Mouse (Mus musculus) MEL (cell line): ENCODE data around the gene Dnaaf2. TPM values are rescaled to one million over a fixed set of nuclear protein-coding genes. Genes with fewer than 3 reads are reported as not detected.
A peak's percentile ranks its signal among the peaks of the same experiment; 100 is the strongest.

Source experiments
- DNase-seq: peaks from one replicate; pipeline ENCODE4 v3.0.0; 2011; ENCODE audit warnings: low read depth, low spot score
- H3K27ac ChIP-seq: 2 replicates; pipeline ENCODE4 v1.5.1; 2012; ENCODE audit warnings: low read depth, mild to moderate bottlenecking, control low read depth, low read length, moderate library complexity; ENCODE audit not compliant: control insufficient read depth
- H3K27me3 ChIP-seq, 2 experiments: fragments of 150-350 bp in 1 of 2; sonication (generic) in 1 of 2; 2 replicates each; pipeline ENCODE4 v1.6.1; 2012; ENCODE audit warnings: low read length in 2 of 2, mild to moderate bottlenecking in 2 of 2, improper control_type of control experiment in 1 of 2, moderate library complexity in 1 of 2; ENCODE audit not compliant: insufficient read depth in 2 of 2, control insufficient read depth in 1 of 2
- H3K36me3 ChIP-seq, 2 experiments: 2 replicates each; pipeline ENCODE4 v1.6.1; 2012 to 2014; ENCODE audit warnings: low read length in 2 of 2, improper control_type of control experiment in 1 of 2, inconsistent platforms in 1 of 2, mild to moderate bottlenecking in 1 of 2; ENCODE audit not compliant: insufficient read depth in 2 of 2, control insufficient read depth in 1 of 2
- H3K4me1 ChIP-seq, 2 experiments: fragments of 150-350 bp in 1 of 2; sonication (generic) in 1 of 2; 2 replicates each; pipeline ENCODE4 v1.6.1; 2012; ENCODE audit warnings: low read length in 2 of 2, improper control_type of control experiment in 1 of 2, mild to moderate bottlenecking in 1 of 2; ENCODE audit not compliant: insufficient read depth in 2 of 2, control insufficient read depth in 1 of 2
- H3K4me3 ChIP-seq, 2 experiments: fragments of 150-350 bp in 1 of 2; sonication (generic) in 1 of 2; 2 replicates each; pipeline ENCODE4 v1.5.1; 2012; ENCODE audit warnings: low read depth in 2 of 2, low read length in 2 of 2, mild to moderate bottlenecking in 2 of 2, moderate library complexity in 2 of 2, control low read depth in 1 of 2, improper control_type of control experiment in 1 of 2; ENCODE audit not compliant: control insufficient read depth in 1 of 2, insufficient read depth in 1 of 2
- H3K79me2 ChIP-seq: 2 replicates; pipeline ENCODE4 v1.6.1; 2012; ENCODE audit warnings: mild to moderate bottlenecking, low read length, moderate library complexity; ENCODE audit not compliant: control insufficient read depth, poor library complexity, insufficient read depth
- H3K9ac ChIP-seq: 2 replicates; pipeline ENCODE4 v1.6.1; 2012; ENCODE audit warnings: low read depth, mild to moderate bottlenecking, control low read depth, low read length, moderate library complexity; ENCODE audit not compliant: control insufficient read depth, poor library complexity, severe bottlenecking
- H3K9me3 ChIP-seq: fragments of 150-350 bp; sonication (generic); replicated peaks from 2 replicates; pipeline ENCODE4 v1.6.1; 2012; ENCODE audit warnings: mild to moderate bottlenecking, low read length, improper control_type of control experiment, moderate library complexity; ENCODE audit not compliant: insufficient read depth
- BHLHE40 ChIP-seq: IDR thresholded peaks from 2 replicates; pipeline ENCODE4 v1.6.1; 2012; ENCODE audit warnings: low read depth, mild to moderate bottlenecking, inconsistent platforms, low read length, improper control_type of control experiment, borderline replicate concordance
- CHD1 ChIP-seq: IDR thresholded peaks from 2 replicates; pipeline ENCODE4 v1.6.1; 2012; ENCODE audit warnings: low read depth, mild to moderate bottlenecking, inconsistent platforms, low read length, improper control_type of control experiment
- CTCF ChIP-seq, 3 experiments: IDR thresholded peaks in 2 of 3; conservative IDR thresholded peaks in 1 of 3; 2 replicates each; pipeline ENCODE4 v1.5.1; 2011 to 2012; ENCODE audit warnings: low read length in 3 of 3, low read depth in 2 of 3, mild to moderate bottlenecking in 2 of 3, improper control_type of control experiment in 1 of 3, inconsistent platforms in 1 of 3, mixed read lengths in 1 of 3, moderate library complexity in 1 of 3; ENCODE audit not compliant: control insufficient read depth in 1 of 3, insufficient read depth in 1 of 3, poor library complexity in 1 of 3, severe bottlenecking in 1 of 3
- EP300 ChIP-seq, 2 experiments: IDR thresholded peaks; 2 replicates each; pipeline ENCODE4 v1.6.1; 2011; ENCODE audit warnings: improper control_type of control experiment in 2 of 2, low read length in 2 of 2, low read depth in 1 of 2, mild to moderate bottlenecking in 1 of 2
- GATA1 ChIP-seq: IDR thresholded peaks from 2 replicates; pipeline ENCODE4 v1.6.1; 2011; ENCODE audit warnings: low read depth, low read length, improper control_type of control experiment
- HCFC1 ChIP-seq: IDR thresholded peaks from 2 replicates; pipeline ENCODE4 v1.6.1; 2012; ENCODE audit warnings: low read depth, mild to moderate bottlenecking, inconsistent platforms, low read length, improper control_type of control experiment, moderate library complexity
- JUND ChIP-seq: IDR thresholded peaks from 2 replicates; pipeline ENCODE4 v1.6.1; 2011; ENCODE audit warnings: low read depth, mild to moderate bottlenecking, improper control_type of control experiment, low read length
- MAFK ChIP-seq: IDR thresholded peaks from 2 replicates; pipeline ENCODE4 v1.6.1; 2011; ENCODE audit warnings: low read depth, mild to moderate bottlenecking, low read length, improper control_type of control experiment, borderline replicate concordance
- MAX ChIP-seq: IDR thresholded peaks from 2 replicates; pipeline ENCODE4 v1.6.1; 2011; ENCODE audit warnings: low read length, improper control_type of control experiment
- MXI1 ChIP-seq: IDR thresholded peaks from 2 replicates; pipeline ENCODE4 v1.6.1; 2011; ENCODE audit warnings: mild to moderate bottlenecking, low read depth, low read length, improper control_type of control experiment
- NRF1 ChIP-seq: IDR thresholded peaks from 2 replicates; pipeline ENCODE4 v1.6.1; 2014; ENCODE audit warnings: low read depth, mild to moderate bottlenecking, inconsistent platforms, low read length, improper control_type of control experiment, moderate library complexity; ENCODE audit not compliant: poor library complexity, insufficient read depth, severe bottlenecking
- POLR2AphosphoS2 ChIP-seq: IDR thresholded peaks from 2 replicates; pipeline ENCODE4 v1.6.1; 2011; ENCODE audit warnings: low read length, improper control_type of control experiment
- POLR2AphosphoS5 ChIP-seq: IDR thresholded peaks from 2 replicates; pipeline ENCODE4 v1.6.1; 2012; ENCODE audit warnings: low read depth, borderline replicate concordance, mild to moderate bottlenecking, inconsistent platforms, low read length, moderate library complexity, mixed read lengths
- SMC3 ChIP-seq: IDR thresholded peaks from 2 replicates; pipeline ENCODE4 v1.6.1; 2011; ENCODE audit warnings: low read depth, low read length, improper control_type of control experiment
- UBTF ChIP-seq: IDR thresholded peaks from 2 replicates; pipeline ENCODE4 v1.6.1; 2012; ENCODE audit warnings: low read depth, mild to moderate bottlenecking, inconsistent platforms, low read length, improper control_type of control experiment, moderate library complexity, borderline replicate concordance; ENCODE audit not compliant: insufficient read depth
- ZKSCAN1 ChIP-seq: IDR thresholded peaks from 2 replicates; pipeline ENCODE4 v1.6.1; 2012; ENCODE audit warnings: low read depth, mild to moderate bottlenecking, inconsistent platforms, low read length, improper control_type of control experiment, moderate library complexity
- ZNF384 ChIP-seq: IDR thresholded peaks from 2 replicates; pipeline ENCODE4 v1.6.1; 2012; ENCODE audit warnings: low read depth, mild to moderate bottlenecking, inconsistent platforms, low read length, improper control_type of control experiment
- polyA plus RNA-seq, 2 experiments: library from polyadenylated mRNA; stranded (reverse) in 1 of 2; unstranded in 1 of 2; fragments of >175 nt in 1 of 2; fragments of >200 nt in 1 of 2; gene quantifications; 2 replicates each; pipeline versions ENCODE4 v1.2.1 to v1.2.4; 2012; ENCODE audit warnings: low replicate concordance in 2 of 2, low read depth in 1 of 2; ENCODE audit not compliant: insufficient read length in 2 of 2, insufficient read depth in 1 of 2, missing spikeins in 1 of 2
- total RNA-seq: library from RNA; depleted of rRNA; stranded (reverse); fragments of 300-350 nt; gene quantifications from 2 replicates; pipeline ENCODE4 v1.2.3, GENCODE M21; 2012

Dnaaf2 gene
- total and polyA plus RNA-seq, 3 experiments: 5.5 to 10.1 TPM; not detected in 1

- no peak for TF ChIP-seq HCFC1
- TF ChIP-seq, all 39 proteins: peak for 0
- no peaks in the 10 kb centered on the region for H3K9me3 ChIP-seq
- H3K4me1 ChIP-seq: peaks cover 0 to 8% of the 10 kb centered on the region in 2 experiments; a peak in 2 of 4 replicates
- H3K9ac ChIP-seq: no peak within 1 kb of the TSS
- no peaks in the 10 kb centered on the region for H3K27me3 ChIP-seq
- H3K4me3 ChIP-seq: no peak within 1 kb of the TSS
- DNase-seq: no peak
- peaks cover 3% of the 10 kb centered on the region for H3K79me2 ChIP-seq
- peaks cover 9 to 14% of the 10 kb centered on the region in 2 experiments for H3K36me3 ChIP-seq
- H3K27ac ChIP-seq: no peak within 1 kb of the TSS
These were observed 6.0 kb upstream of the Dnaaf2 start, which contains the start of gene Gm49384 for GRCm38 (mm10) chr12:69204052-69204833. Gene Gm49384, minus strand, starts transcription at chr12:69204267.

- H3K9me3 ChIP-seq: no peaks in the 10 kb centered on the region
- H3K9ac ChIP-seq: no peak overlapping the region
- no peak for DNase-seq
- H3K27ac ChIP-seq: no peak overlapping the region
- peak overlapping the region in 1 of 2 experiments; percentile 89; a peak in 1 of 4 replicates for H3K4me3 ChIP-seq
- H3K27me3 ChIP-seq: no peaks in the 10 kb centered on the region
- H3K4me1 ChIP-seq: peaks cover 2 to 15% of the 10 kb centered on the region in 2 experiments
- H3K36me3 ChIP-seq: peaks cover 9 to 25% of the 10 kb centered on the region in 2 experiments
- peaks cover 43% of the 10 kb centered on the region for H3K79me2 ChIP-seq
- no peak for TF ChIP-seq EP300 (IDR thresholded peaks at IDR 0.05; ENCODE audit: low read depth in 1 of 2, low read length in 2 of 2)
- TF ChIP-seq MAFK: no peak
- TF ChIP-seq HCFC1: no peak
- no peak for TF ChIP-seq BHLHE40
- TF ChIP-seq JUND: no peak
- no peak for TF ChIP-seq CHD1
- no peak for TF ChIP-seq POLR2AphosphoS2
- no peak for TF ChIP-seq MAX
- no peak for TF ChIP-seq UBTF
- no peak for TF ChIP-seq POLR2AphosphoS5
- TF ChIP-seq ZNF384: no peak
- TF ChIP-seq ZKSCAN1: no peak
- no peak for TF ChIP-seq GATA1
- TF ChIP-seq MXI1: no peak
- no peak for TF ChIP-seq CTCF (IDR thresholded peaks at IDR 0.05 in 2 of 3, conservative IDR thresholded peaks at IDR 0.05 in 1 of 3; ENCODE audit: control insufficient read depth in 1 of 3, insufficient read depth in 1 of 3, low read depth in 2 of 3, low read length in 3 of 3, poor library complexity in 1 of 3, severe bottlenecking in 1 of 3)
- no peak for TF ChIP-seq SMC3
- TF ChIP-seq NRF1: no peak
These were observed 756 bp upstream of the Dnaaf2 start for GRCm38 (mm10) chr12:69198985-69199384.
